Mouse (Mus musculus): ENCODE measurements at regions not wholly inside any gene's neighbourhood (a gene's known extent, or its start where the extent isn't known, plus 50 kb on each side); places are given as distances from the start of the nearest gene placed in this dataset.
"Not testable (repeated sequence)": the region's sequence is repeated elsewhere in the genome, so short reads cannot be mapped to it uniquely, and the experiment has no call there.

DNA sequence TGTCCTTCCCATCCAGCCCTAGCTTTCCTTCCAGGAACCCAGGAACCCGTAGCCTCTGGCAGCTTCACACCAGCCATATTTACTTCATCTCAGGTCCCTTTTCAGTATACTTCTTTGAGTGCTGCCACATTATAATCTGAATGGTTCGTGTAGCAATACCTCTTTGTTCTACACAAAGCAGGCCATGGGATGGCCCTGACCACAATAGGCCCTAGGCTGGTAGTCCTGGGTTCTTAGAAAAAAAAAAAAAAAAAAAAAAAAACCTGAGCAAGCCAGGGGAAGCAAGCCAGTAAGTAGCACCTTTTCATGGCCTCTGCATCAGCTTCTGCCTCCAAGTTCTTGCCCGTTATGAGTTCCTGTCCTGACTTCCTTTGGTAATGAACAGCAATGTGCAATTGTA, 177.6 kb downstream of the Diras2 start:
- no peak for ATAC-seq
- Histone ChIP-seq H3K4me1 (replicated peaks; ENCODE audit: control insufficient read depth, insufficient read depth, low read length) (no peaks in the 10 kb centered on the region), H3K9ac (replicated peaks; ENCODE audit: low read depth, low read length) (no peak overlapping the region), H3K36me3 (ENCODE audit: control insufficient read depth, insufficient read depth) (no peaks in the 10 kb centered on the region), H3K9me3 (ENCODE audit: control insufficient read depth, low read length) (peaks cover 6% of the 10 kb centered on the region; the same call in 1 of the 2 replicates), H3K4me2 (ENCODE audit: low read length) (no peak overlapping the region), H3K27ac (ENCODE audit: low read length) (no peak overlapping the region), H3K27me3 (replicated peaks; ENCODE audit: control insufficient read depth, insufficient read depth, low read length) (no peaks in the 10 kb centered on the region), H3K4me3 (replicated peaks; ENCODE audit: low read length) (no peak overlapping the region)
- 44% methylated on average over 3 of the region's 3 CpGs for WGBS

DNA sequence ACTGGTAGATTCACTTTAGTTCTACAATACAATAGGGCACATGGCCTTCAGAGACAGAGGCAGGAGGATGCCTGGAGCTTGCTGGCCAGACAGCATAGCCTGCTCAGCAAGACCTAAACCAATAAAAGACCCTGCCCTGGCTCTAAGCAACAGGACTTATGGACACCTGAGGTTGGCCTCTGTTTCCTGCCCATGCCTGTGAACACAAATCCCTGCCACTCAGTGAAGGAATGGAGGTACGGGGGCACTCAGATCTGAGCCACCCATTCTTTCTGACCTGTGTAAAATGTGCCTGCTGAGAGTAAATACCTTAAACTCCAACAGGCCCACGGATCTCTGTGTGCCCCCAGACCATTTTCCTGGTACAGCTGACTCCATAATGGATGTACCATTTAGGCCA, 177.1 kb downstream of the Diras2 start:
- H3K9ac ChIP-seq (replicated peaks; ENCODE audit: low read depth, low read length) = no peak overlapping the region
- no peaks in the 10 kb centered on the region for H3K36me3 ChIP-seq (ENCODE audit: control insufficient read depth, insufficient read depth)
- WGBS = 76% methylated on average over 2 of the region's 2 CpGs
- H3K4me2 ChIP-seq (ENCODE audit: low read length) = no peak overlapping the region
- H3K9me3 ChIP-seq (ENCODE audit: control insufficient read depth, low read length) = peaks cover 6% of the 10 kb centered on the region; the same call in 1 of the 2 replicates
- no peak overlapping the region for H3K4me3 ChIP-seq (replicated peaks; ENCODE audit: low read length)
- H3K27me3 ChIP-seq (replicated peaks; ENCODE audit: control insufficient read depth, insufficient read depth, low read length) = no peaks in the 10 kb centered on the region
- no peak overlapping the region for H3K27ac ChIP-seq (ENCODE audit: low read length)
- H3K4me1 ChIP-seq (replicated peaks; ENCODE audit: control insufficient read depth, insufficient read depth, low read length) = no peaks in the 10 kb centered on the region
- ATAC-seq = no peak

DNA sequence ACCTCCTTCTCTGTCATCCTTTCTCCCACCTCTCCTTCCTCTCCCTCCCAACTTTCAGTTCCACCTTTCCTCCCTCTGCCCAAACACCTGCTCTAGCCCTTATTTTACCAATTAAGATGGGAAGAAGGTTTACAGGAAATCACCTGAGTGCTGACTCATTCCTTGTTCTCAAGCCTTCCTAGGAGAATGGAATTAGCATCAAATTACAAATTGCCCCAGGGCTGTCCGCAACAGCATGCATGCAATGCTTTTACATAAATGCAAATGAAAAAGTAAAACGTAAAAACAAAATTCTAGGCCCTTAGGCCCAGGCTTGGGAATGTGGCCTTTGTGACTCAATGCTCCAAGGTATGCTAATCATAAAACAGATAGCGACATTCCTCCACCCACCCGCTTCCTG, 175.2 kb downstream of the Diras2 start:
- H3K4me3 ChIP-seq (replicated peaks; ENCODE audit: low read length); H3K4me1 ChIP-seq (replicated peaks; ENCODE audit: control insufficient read depth, insufficient read depth, low read length); H3K9me3 ChIP-seq (ENCODE audit: control insufficient read depth, low read length); H3K27ac ChIP-seq (ENCODE audit: low read length); ATAC-seq; H3K36me3 ChIP-seq (ENCODE audit: control insufficient read depth, insufficient read depth); H3K27me3 ChIP-seq (replicated peaks; ENCODE audit: control insufficient read depth, insufficient read depth, low read length); H3K9ac ChIP-seq (replicated peaks; ENCODE audit: low read depth, low read length); H3K4me2 ChIP-seq (ENCODE audit: low read length): not testable (repeated sequence)
- 96% methylated on average over 4 of the region's 4 CpGs for WGBS

DNA sequence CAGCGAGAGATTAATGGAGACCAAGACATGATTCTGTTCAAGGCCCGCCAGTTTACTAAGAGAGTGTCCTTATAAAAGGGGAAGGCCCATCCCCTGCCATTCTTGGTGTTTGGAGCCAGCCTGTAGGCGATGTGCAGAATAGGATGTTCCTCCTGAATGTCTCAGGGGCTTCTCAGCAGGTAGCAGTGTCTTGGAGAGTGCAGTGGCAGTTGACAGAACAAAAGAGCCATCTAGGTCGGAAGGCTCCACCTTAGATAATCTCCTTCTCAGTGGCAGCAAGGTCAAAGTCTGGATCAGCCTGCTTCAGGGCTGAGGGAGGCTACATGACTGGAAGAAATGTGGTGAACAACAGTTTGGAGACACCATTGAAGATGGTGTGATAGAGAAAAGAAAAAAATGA, 171.7 kb downstream of the Diras2 start:
- H3K27me3 ChIP-seq (replicated peaks; ENCODE audit: control insufficient read depth, insufficient read depth, low read length); H3K9me3 ChIP-seq (ENCODE audit: control insufficient read depth, low read length); H3K36me3 ChIP-seq (ENCODE audit: control insufficient read depth, insufficient read depth); H3K4me3 ChIP-seq (replicated peaks; ENCODE audit: low read length); ATAC-seq; H3K4me2 ChIP-seq (ENCODE audit: low read length); H3K9ac ChIP-seq (replicated peaks; ENCODE audit: low read depth, low read length); H3K27ac ChIP-seq (ENCODE audit: low read length); H3K4me1 ChIP-seq (replicated peaks; ENCODE audit: control insufficient read depth, insufficient read depth, low read length): not testable (repeated sequence)
- WGBS = 75% methylated on average over 4 of the region's 4 CpGs

DNA sequence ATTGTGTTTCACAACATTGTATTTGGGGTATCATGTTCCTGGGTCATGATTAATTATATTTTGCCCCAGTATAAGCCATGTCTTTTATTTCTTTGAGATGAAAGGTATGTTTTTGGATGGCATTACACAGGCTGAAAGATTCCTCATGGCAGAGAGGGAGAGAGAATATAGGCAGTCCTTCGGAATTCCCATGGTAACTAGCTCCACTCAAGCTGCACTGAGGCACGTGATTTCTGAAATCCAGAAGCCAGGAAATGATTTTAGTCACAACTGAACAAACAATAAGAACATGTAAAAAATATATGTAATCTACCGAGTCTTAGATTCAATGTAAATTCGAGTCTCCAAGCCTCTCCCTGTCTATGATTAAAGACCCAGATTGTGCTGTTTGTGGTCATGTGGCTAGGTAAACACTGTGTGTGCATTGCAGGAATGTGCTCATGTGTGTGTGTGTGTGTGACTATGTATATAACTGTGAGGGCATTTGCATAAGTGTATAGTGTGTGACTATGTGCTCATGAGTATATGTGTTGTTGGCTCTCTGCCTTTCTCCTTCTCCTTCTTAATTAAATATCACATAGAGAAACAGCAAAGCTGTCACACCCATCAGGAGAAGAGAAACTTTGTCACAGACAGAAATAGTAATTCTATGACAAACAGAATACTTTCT, 169.8 kb downstream of the Diras2 start:
- no peak overlapping the region for H3K4me3 ChIP-seq (replicated peaks; ENCODE audit: low read length)
- H3K36me3 ChIP-seq (ENCODE audit: control insufficient read depth, insufficient read depth) = no peaks in the 10 kb centered on the region
- no peaks in the 10 kb centered on the region for H3K4me1 ChIP-seq (replicated peaks; ENCODE audit: control insufficient read depth, insufficient read depth, low read length)
- H3K27me3 ChIP-seq (replicated peaks; ENCODE audit: control insufficient read depth, insufficient read depth, low read length) = no peaks in the 10 kb centered on the region
- 69% methylated on average over 4 of the region's 4 CpGs for WGBS
- peak; percentile 76 for ATAC-seq
- H3K27ac ChIP-seq (ENCODE audit: low read length) = peak overlapping the region; percentile 77
- peaks cover 6% of the 10 kb centered on the region; the same call in 1 of the 2 replicates for H3K9me3 ChIP-seq (ENCODE audit: control insufficient read depth, low read length)
- H3K9ac ChIP-seq (replicated peaks; ENCODE audit: low read depth, low read length) = no peak overlapping the region
- H3K4me2 ChIP-seq (ENCODE audit: low read length) = no peak overlapping the region

DNA sequence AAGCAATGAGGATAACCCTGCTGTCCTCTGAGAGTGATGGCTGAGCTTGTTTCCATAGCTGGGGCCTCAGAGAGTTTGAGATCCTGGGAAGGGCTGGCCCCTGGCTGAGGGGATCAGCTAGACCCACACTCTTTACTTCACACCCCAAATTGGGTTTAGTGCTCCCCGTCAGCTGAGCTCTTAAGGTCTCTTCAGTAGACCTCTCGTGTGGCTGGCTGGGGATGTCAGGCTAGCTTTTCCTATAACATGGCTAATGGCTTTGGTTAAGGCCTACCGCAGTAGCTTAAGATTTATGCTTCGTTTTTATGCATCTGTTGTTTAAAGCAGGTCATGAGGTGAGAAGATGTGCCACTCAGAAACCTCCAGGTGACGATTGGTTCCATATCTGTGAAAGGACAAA, 168.8 kb downstream of the Diras2 start:
- Histone ChIP-seq H3K4me2 (ENCODE audit: low read length) (no peak overlapping the region), H3K27me3 (replicated peaks; ENCODE audit: control insufficient read depth, insufficient read depth, low read length) (no peaks in the 10 kb centered on the region), H3K4me3 (replicated peaks; ENCODE audit: low read length) (no peak overlapping the region), H3K36me3 (ENCODE audit: control insufficient read depth, insufficient read depth) (no peaks in the 10 kb centered on the region), H3K9ac (replicated peaks; ENCODE audit: low read depth, low read length) (no peak overlapping the region), H3K9me3 (ENCODE audit: control insufficient read depth, low read length) (0 out of 2 replicates have a peak, but pooled peaks cover 3% of the 10 kb centered on the region), H3K27ac (ENCODE audit: low read length) (peak overlapping the region; percentile 4; the same call in 1 of the 2 replicates), H3K4me1 (replicated peaks; ENCODE audit: control insufficient read depth, insufficient read depth, low read length) (no peaks in the 10 kb centered on the region)
- ATAC-seq = no peak
- 92% methylated on average over 5 of the region's 5 CpGs for WGBS

DNA sequence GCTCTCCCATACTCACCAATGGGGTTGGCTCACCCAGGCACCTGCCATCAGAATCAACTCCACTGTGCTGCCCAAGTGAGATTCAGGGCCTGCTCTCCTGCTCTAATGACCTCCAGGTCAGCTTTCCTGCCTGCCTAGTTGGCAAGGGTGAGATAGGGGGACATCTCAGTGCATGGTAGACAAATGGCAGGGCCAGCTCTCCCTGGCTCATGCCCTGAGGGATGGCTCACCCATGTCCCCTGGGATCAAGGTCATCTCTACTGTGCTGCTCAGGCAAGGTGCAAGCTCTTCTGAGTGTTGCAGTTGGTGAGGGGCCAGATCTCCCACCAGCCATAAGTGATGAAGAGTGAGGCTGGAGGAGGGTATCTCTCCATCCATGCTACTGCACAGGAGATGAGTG, 161.2 kb downstream of the Diras2 start:
- no peak overlapping the region for H3K4me3 ChIP-seq (replicated peaks; ENCODE audit: low read length)
- no peak overlapping the region for H3K27ac ChIP-seq (ENCODE audit: low read length)
- no peaks in the 10 kb centered on the region for H3K4me1 ChIP-seq (replicated peaks; ENCODE audit: control insufficient read depth, insufficient read depth, low read length)
- ATAC-seq = no peak
- H3K36me3 ChIP-seq (ENCODE audit: control insufficient read depth, insufficient read depth) = no peaks in the 10 kb centered on the region
- H3K9ac ChIP-seq (replicated peaks; ENCODE audit: low read depth, low read length) = no peak overlapping the region
- H3K27me3 ChIP-seq (replicated peaks; ENCODE audit: control insufficient read depth, insufficient read depth, low read length) = no peaks in the 10 kb centered on the region
- H3K4me2 ChIP-seq (ENCODE audit: low read length) = no peak overlapping the region
- no peaks in the 10 kb centered on the region for H3K9me3 ChIP-seq (ENCODE audit: control insufficient read depth, low read length)

DNA sequence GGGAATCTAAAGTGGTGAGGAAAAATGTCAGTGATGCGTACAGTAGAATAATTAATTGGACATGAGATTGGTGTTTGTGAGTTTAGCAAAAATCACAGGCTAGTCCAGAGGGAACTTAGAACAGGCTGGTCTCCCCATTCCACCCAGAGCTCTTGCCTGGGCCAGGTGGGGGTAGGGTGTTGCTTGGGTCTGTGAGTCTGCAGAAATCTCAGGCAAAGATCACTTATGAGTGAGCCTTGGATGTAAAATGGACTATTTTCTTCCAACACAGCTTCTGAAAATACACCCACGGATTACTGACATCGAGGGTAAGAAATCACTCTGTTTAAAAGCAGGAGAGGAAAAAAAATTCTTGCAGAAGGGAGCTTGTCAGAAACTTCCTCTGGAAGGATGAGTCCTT, 159.1 kb downstream of the Diras2 start:
- Histone ChIP-seq H3K27ac (ENCODE audit: low read length) (no peak overlapping the region), H3K36me3 (ENCODE audit: control insufficient read depth, insufficient read depth) (no peaks in the 10 kb centered on the region), H3K27me3 (replicated peaks; ENCODE audit: control insufficient read depth, insufficient read depth, low read length) (no peaks in the 10 kb centered on the region), H3K4me2 (ENCODE audit: low read length) (no peak overlapping the region), H3K4me1 (replicated peaks; ENCODE audit: control insufficient read depth, insufficient read depth, low read length) (no peaks in the 10 kb centered on the region), H3K9ac (replicated peaks; ENCODE audit: low read depth, low read length) (no peak overlapping the region), H3K9me3 (ENCODE audit: control insufficient read depth, low read length) (no peaks in the 10 kb centered on the region), H3K4me3 (replicated peaks; ENCODE audit: low read length) (no peak overlapping the region)
- WGBS = 92% methylated on average over 3 of the region's 3 CpGs
- ATAC-seq = no peak

DNA sequence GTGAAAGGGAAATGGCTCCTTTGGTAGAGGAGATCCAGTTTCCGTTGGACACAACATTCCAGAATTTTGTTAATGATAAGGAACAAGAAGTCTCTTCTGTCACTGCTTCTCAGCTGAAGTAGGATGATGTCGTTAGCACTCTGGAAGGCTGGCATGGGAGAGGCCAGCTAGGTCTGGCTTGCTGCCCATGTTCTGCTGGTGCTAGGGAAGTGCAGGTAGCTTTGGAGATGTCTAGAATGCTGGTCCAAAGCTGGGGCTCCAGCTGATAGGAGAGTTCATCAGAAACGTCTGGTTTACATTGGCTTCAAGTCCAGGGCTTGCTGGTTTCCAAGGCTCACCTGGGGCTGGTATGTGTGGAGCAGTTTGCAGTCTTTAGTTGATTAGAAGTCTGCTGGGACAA, 156.3 kb downstream of the Diras2 start:
- ATAC-seq = no peak
- Histone ChIP-seq H3K4me3 (replicated peaks; ENCODE audit: low read length) (no peak overlapping the region), H3K4me1 (replicated peaks; ENCODE audit: control insufficient read depth, insufficient read depth, low read length) (no peaks in the 10 kb centered on the region), H3K9ac (replicated peaks; ENCODE audit: low read depth, low read length) (no peak overlapping the region), H3K36me3 (ENCODE audit: control insufficient read depth, insufficient read depth) (no peaks in the 10 kb centered on the region), H3K27me3 (replicated peaks; ENCODE audit: control insufficient read depth, insufficient read depth, low read length) (no peaks in the 10 kb centered on the region), H3K9me3 (ENCODE audit: control insufficient read depth, low read length) (peaks cover 7% of the 10 kb centered on the region; the same call in 1 of the 2 replicates), H3K27ac (ENCODE audit: low read length) (no peak overlapping the region), H3K4me2 (ENCODE audit: low read length) (no peak overlapping the region)
- 76% methylated on average over 3 of the region's 3 CpGs for WGBS

DNA sequence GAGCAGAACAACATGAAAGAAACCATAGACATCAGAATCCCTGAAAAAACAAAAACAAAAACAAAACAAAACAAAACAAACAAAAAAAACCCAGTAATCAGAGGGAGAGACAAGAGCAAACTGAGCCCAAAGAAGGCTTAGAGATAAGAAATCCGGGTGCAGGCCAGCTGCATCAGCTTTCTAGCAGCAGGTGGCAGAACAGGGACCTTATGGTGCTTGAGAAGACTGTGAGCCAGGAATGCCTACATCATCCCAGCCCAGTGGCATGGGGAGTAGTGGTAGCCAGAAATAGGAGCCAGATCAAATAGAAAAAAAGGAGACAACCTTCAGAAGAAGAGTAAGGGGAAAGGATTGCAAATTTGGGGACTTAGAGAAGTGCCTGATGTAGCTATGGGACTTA, 152.8 kb downstream of the Diras2 start:
- ATAC-seq = no peak
- Histone ChIP-seq H3K9ac (replicated peaks; ENCODE audit: low read depth, low read length) (no peak overlapping the region), H3K9me3 (ENCODE audit: control insufficient read depth, low read length) (peaks cover 7% of the 10 kb centered on the region; the same call in 1 of the 2 replicates), H3K36me3 (ENCODE audit: control insufficient read depth, insufficient read depth) (no peaks in the 10 kb centered on the region), H3K4me3 (replicated peaks; ENCODE audit: low read length) (no peak overlapping the region), H3K27me3 (replicated peaks; ENCODE audit: control insufficient read depth, insufficient read depth, low read length) (no peaks in the 10 kb centered on the region), H3K4me2 (ENCODE audit: low read length) (no peak overlapping the region), H3K27ac (ENCODE audit: low read length) (no peak overlapping the region), H3K4me1 (replicated peaks; ENCODE audit: control insufficient read depth, insufficient read depth, low read length) (no peaks in the 10 kb centered on the region)
- WGBS = 75% methylated on average over 1 of the region's 1 CpGs
